Mouse (Mus musculus) intestine, postnatal 0 days (tissue): ENCODE measurements around the gene Wnt7b. TPM values are rescaled to one million over a fixed set of nuclear protein-coding genes. Genes with fewer than 3 reads are reported as not detected.

Source experiments
- ATAC-seq: fragments of 200-750 bp; cut with Nextera tagmentation; 2 replicates; pipeline ENCODE4 v1.8.0; 2017; ENCODE audit warnings: mild to moderate bottlenecking, moderate TSS enrichment, moderate library complexity
- H3K27ac ChIP-seq: fragments of 300-500 bp; sonication (generic); 2 replicates; pipeline ENCODE4 v1.5.1; 2014; ENCODE audit warnings: mild to moderate bottlenecking, low read depth, low read length, moderate library complexity
- H3K27me3 ChIP-seq: fragments of 300-500 bp; sonication (generic); replicated peaks from 2 replicates; pipeline ENCODE4 v1.6.1; 2014; ENCODE audit warnings: low read length, mixed read lengths; ENCODE audit not compliant: control insufficient read depth, insufficient read depth
- H3K36me3 ChIP-seq: fragments of 300-500 bp; sonication (generic); 2 replicates; pipeline ENCODE4 v1.6.1; 2014; ENCODE audit warnings: mild to moderate bottlenecking, moderate library complexity; ENCODE audit not compliant: control insufficient read depth, insufficient read depth
- H3K4me1 ChIP-seq: fragments of 300-500 bp; sonication (generic); replicated peaks from 2 replicates; pipeline ENCODE4 v1.6.1; 2014; ENCODE audit warnings: antibody characterized with exemption, low read length, mixed read lengths; ENCODE audit not compliant: control insufficient read depth, insufficient read depth
- H3K4me2 ChIP-seq: fragments of 300-500 bp; sonication (generic); replicated peaks from 2 replicates; pipeline ENCODE4 v1.6.1; 2014; ENCODE audit warnings: low read depth, mild to moderate bottlenecking, moderate library complexity
- H3K4me3 ChIP-seq: fragments of 300-500 bp; sonication (generic); 2 replicates; pipeline ENCODE4 v1.5.1; 2014; ENCODE audit warnings: low read depth, low read length
- H3K9ac ChIP-seq: fragments of 300-500 bp; sonication (generic); 2 replicates; pipeline ENCODE4 v1.6.1; 2014; ENCODE audit warnings: mild to moderate bottlenecking, low read depth, low read length
- H3K9me3 ChIP-seq: fragments of 300-500 bp; sonication (generic); 2 replicates; pipeline ENCODE4 v1.6.1; 2016; ENCODE audit warnings: mixed run types; ENCODE audit not compliant: control insufficient read depth
- CTCF ChIP-seq: sonication (generic); IDR thresholded peaks from 2 replicates; pipeline ENCODE4 v1.5.1; 2016; ENCODE audit warnings: low read depth, mild to moderate bottlenecking, control low read depth, antibody characterized with exemption, moderate library complexity
- WGBS: fragments of 180-500 bp; shearing (Covaris S2); extraction: QIAGEN DNeasy Blood & Tissue Kit; methylation state at CpG from one replicate; pipeline ENCODE4 v1.1.7; 2014; 5-methylcytosine and 5-hydroxymethylcytosine counted together
- polyA plus RNA-seq: library from polyadenylated mRNA; unstranded; fragments of >200 nt; fragmentation: Nextera tagmentation; extraction: Ambion mirVana; gene quantifications from 2 replicates; pipeline ENCODE4 v1.2.1, GENCODE M21; 2015

Gene Wnt7b
- polyA plus RNA-seq, 1 experiment from 2014 or later: 0.14 TPM

DNA sequence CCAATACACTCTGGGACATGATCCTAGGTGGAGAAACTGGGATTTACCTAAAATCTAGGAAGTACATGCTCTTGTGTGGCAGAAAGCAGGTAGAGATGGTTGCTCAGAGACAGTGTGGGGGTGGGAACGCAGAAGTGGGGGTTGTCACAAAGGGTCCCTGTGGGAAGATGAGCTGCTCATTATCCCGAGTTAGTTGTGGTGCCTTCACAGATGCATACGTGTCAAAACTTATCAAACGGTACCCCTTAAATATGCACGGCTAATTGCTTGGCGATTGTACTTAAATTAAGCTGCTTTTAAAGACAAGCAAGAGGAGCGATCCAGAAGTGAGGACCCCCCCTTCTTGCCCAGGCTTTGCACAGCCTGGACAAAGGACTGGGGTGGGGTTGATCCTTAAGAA, 92.5 kb downstream of the Wnt7b start:
- Histone ChIP-seq H3K36me3 (no peaks in the 10 kb centered on the region), H3K4me1 (no peaks in the 10 kb centered on the region), H3K9ac (no peak overlapping the region), H3K9me3 (no peaks in the 10 kb centered on the region), H3K27ac (no peak overlapping the region), H3K27me3 (no peaks in the 10 kb centered on the region; the same call in 1 of the 2 replicates), H3K4me2 (no peak overlapping the region), H3K4me3 (no peak overlapping the region)
- 84% methylated on average over 7 of the region's 7 CpGs for WGBS
- no peak for TF ChIP-seq CTCF
- ATAC-seq: no peak

- no peak for ATAC-seq
- Histone ChIP-seq H3K9me3 (no peaks in the 10 kb centered on the region), H3K27ac (no peak overlapping the region), H3K4me3 (no peak overlapping the region), H3K9ac (no peak overlapping the region), H3K36me3 (no peaks in the 10 kb centered on the region), H3K27me3 (no peaks in the 10 kb centered on the region; the same call in 1 of the 2 replicates), H3K4me2 (no peak overlapping the region), H3K4me1 (no peaks in the 10 kb centered on the region)
- TF ChIP-seq CTCF: no peak
- 76% methylated on average over 10 of the region's 10 CpGs for WGBS
These were observed 93.4 kb downstream of the Wnt7b start for GRCm38 (mm10) chr15:85488900-85489299.

Other genes starting within 250 kb of the Wnt7b start
- gene Atxn10, start 246.2 kb downstream of the Wnt7b start, polyA plus RNA-seq: 106 and 111 TPM in 2 replicates
- gene 7530416G11Rik, start 79.2 kb downstream of the Wnt7b start, polyA plus RNA-seq: not detected in 2 replicates
- gene Ppara, start 152.5 kb upstream of the Wnt7b start, polyA plus RNA-seq: 14.3 and 21.0 TPM in 2 replicates
- 48.6 and 49.9 TPM in 2 replicates for gene Cdpf1, start 229.2 kb upstream of the Wnt7b start, polyA plus RNA-seq
- 0.07 and 0.12 TPM in 2 replicates for gene Pkdrej, start 239.3 kb upstream of the Wnt7b start, polyA plus RNA-seq
- 8.6 and 10.4 TPM in 2 replicates for gene Ttc38, start 249.8 kb upstream of the Wnt7b start, polyA plus RNA-seq